Mouse (Mus musculus): Measurements from ENCODE around the gene 2310034G01Rik.

The 2310034G01Rik gene

GRCm38 (mm10) chr19:46328081-46329030 lies 21.7 kb downstream of the 2310034G01Rik start, which contains the start of gene Fbxl15:
TSS of gene Fbxl15 (plus strand) at chr19:46328184.
- peak; percentile 97 for DNase-seq (ENCODE audit: low read depth, low spot score)

GRCm38 (mm10) chr19:46327531-46328064 lies 22.5 kb downstream of the 2310034G01Rik start:
- DNase-seq (ENCODE audit: low read depth, low spot score): no peak

DNA sequence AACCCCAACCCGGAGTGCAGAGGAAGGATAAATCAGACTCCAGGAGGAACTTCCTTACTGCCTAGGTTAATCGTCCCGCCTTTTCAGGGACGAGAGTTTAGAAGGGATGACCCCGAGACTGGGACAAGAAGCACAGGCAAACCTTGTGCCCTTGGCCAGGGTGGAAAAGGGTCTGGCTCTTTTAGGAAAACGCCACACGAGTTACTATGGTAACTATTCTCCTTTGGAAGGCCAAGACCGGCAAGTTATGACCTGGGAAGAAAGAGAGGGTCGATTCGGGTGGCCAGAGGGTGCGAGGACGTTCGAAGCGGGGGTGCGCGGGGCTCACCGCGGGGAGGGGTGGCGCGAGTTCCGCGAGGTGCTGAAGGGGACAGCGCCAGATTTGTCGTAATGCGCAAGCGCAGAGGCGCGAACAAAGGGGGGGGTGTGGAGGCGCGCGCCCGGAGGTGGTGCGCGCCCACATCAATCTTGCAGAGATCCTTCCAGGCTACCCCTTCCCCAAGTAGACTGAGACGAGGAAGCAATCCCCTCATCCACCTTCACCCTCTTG lies 23.3 kb downstream of the 2310034G01Rik start, which contains the start of gene Psd:
Gene Psd, minus strand, starts transcription at position 401 of the 550 bp plus-strand sequence.
- DNase-seq (ENCODE audit: low read depth, low spot score): no peak

DNA sequence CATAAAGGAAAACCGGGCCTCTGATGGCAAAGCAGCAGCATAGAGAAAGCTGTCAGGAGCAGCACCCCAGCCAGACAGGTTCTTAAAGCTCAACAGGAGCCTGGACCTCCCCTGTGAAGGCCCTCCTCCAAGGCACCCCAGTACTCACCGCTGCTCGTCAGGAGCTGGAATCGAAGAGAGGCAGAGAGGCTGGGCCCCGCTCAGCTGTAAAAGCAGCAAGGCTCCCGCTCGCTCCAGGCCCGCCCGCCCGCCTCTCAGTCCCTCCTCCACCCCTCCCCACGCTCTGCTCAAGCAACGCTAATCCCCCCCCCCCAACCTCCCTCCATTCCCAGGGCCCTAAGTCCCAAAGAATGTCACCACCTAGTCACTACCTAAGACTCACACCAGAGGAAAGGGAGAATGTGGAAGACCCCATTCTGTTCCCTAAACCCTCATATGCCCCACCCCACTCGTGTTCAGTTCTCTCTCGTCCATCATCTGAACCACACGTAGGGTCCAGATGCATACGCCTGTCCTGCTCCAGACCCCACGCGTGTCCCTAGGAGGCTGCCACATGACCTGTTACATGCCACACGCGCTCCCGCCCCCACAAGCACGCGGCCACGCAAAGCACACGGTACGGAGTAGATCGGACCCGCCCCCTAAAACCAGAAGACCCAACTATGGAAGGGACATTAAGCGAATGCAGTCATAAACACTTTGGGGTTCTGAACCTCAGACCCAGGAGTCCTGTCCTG lies 23.9 kb downstream of the 2310034G01Rik start:
- DNase-seq (ENCODE audit: low read depth, low spot score): no peak

- no peak for DNase-seq (ENCODE audit: low read depth, low spot score)
Observed at GRCm38 (mm10) chr19:46324918-46325317, 25.2 kb downstream of the 2310034G01Rik start.

DNA sequence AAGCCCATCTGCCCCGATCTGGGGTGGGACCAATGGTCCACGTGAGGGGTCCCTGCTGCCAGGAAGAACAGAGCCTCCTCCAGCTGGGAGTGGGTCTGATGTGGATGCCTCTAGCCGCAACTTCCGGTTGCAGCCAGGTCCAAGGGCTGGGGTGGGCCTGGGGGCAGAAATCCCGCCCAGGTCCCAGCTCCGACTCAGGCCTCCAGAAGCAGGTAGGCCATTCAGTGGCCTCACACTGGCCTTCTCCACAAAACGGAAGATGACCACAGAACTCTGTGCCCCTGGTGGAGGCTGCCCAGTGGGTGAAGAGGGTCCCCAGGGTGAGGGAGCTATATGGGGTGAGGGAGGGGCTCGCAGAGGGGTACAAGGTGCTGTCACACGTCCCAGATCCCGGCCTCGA lies 25.7 kb downstream of the 2310034G01Rik start:
- DNase-seq (ENCODE audit: low read depth, low spot score): no peak

- DNase-seq (ENCODE audit: low read depth, low spot score): no peak
Observed at GRCm38 (mm10) chr19:46323716-46324115, 26.4 kb downstream of the 2310034G01Rik start.

GRCm38 (mm10) chr19:46322996-46323572 lies 27.0 kb downstream of the 2310034G01Rik start:
- no peak for DNase-seq (ENCODE audit: low read depth, low spot score)

GRCm38 (mm10) chr19:46322144-46322995 lies 27.7 kb downstream of the 2310034G01Rik start:
- no peak for DNase-seq (ENCODE audit: low read depth, low spot score)

GRCm38 (mm10) chr19:46321101-46321943 lies 28.8 kb downstream of the 2310034G01Rik start:
- no peak for DNase-seq (ENCODE audit: low read depth, low spot score)

DNA sequence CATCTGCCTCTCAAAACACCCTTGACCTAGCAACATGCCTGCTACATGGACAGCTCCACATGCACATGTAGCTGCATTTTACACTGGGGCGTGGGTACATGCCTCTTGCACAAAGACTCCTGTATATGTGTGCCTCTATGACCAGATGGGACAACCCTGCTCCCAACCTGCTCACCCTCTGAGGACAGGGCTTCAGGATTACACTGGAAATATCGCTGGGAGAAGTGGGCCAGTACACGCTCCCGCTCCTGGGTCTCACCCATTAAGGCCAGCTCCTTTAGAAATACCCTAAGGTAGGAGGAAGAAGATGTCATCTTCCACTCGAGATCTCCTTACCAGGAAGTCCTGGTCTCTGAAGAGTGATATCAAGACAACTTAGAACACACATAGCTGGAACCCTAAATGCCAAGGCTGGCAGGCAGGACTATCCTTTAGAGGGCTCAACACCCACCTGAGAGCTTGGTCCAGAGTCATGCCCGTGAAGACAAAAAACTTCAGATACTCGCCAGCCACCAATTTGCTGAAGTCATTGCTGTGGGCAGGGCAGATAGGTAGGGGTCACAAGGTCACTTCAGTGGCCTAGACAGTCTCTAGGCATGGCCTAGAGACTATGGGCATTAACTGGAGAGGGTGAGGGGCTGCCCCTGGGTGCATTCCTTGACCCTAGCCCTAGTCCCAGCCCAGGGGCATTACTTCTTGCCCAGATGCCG lies 29.9 kb downstream of the 2310034G01Rik start:
- no peak for DNase-seq (ENCODE audit: low read depth, low spot score)

- no peak for DNase-seq (ENCODE audit: low read depth, low spot score)
Observed at GRCm38 (mm10) chr19:46318586-46319378, 31.3 kb downstream of the 2310034G01Rik start.

GRCm38 (mm10) chr19:46318031-46318471 lies 32.1 kb downstream of the 2310034G01Rik start:
- DNase-seq (ENCODE audit: low read depth, low spot score): no peak

- no peak for DNase-seq (ENCODE audit: low read depth, low spot score)
Observed at GRCm38 (mm10) chr19:46317546-46317885, 32.6 kb downstream of the 2310034G01Rik start.

DNA sequence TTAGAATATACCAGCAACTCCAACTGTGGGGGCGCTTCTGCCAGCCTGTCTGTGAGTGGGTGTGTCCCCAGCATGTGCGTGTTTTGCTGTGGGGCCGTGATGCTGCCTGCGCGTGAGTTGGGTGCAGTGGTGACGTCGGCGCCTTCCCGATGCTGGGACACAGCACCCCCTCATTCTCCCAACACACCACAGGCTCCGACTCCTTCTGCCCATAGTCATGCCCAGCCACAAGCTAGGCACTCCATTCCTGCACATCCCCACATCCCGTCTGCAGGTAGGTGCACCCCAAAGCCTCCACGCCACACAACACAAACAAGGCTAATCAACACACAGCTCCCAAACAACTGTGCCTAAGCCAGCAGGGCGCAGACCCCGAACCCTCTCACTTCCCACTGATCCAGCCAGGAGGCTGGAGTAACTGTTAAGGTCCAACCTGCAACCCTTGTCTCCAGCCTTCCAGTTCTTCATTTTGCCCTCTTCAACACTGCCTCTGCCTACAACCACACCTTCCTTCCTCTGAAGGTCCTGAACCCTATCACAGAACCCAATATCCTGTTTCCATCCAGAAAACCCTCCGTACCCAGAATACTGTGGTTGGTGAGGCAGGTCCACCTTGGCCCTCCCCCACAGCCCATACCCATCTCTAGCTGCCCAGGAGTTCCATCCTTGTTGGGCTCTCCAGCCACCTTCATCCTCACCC lies 33.1 kb downstream of the 2310034G01Rik start:
- DNase-seq (ENCODE audit: low read depth, low spot score): no peak

DNA sequence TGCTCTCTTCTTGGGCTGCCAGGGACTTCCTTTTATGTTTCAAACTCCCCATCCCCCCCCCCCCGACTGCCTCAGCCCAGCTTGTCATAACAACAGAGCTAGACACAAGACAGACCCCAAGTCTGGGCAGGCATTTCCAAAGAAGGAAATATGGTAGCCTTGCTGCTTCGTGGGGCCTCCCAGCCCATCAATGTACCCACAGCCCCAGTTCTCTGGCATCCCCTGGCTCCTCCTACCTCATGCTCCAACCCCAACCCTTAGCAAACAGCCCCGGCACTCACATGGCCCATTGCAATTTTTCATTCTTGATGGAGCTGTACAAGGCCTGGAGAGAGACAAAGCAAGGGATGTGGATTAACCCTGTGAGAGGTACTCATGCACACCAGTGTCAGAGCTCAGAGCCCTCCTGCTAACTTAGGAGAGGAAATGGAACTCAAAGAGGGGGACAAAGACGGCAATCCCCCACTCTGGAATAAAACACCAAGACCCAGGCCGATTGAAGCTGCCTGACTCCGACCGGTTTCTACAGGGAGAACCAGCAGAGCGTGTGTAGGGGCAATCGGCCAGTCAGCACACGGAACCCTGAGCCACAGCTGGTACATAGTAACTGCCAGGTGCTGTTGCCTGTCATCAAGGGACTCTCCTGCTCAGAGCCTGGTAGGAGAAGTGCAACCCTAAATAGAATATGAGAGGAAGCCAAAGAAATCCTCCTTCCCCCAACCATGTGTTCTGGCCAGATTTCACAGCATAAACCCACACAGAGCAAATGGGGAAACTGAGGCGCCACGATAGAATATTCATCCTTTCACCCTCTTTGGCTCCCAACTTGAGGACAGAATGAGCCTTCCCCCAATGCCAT lies 34.1 kb downstream of the 2310034G01Rik start:
- DNase-seq (ENCODE audit: low read depth, low spot score): no peak

All from embryo, embryonic 11.5 days (tissue).